Mouse (Mus musculus) lung, postnatal 25 days (tissue): ENCODE measurements around the gene Wasf2.

Source experiments
- DNase-seq: peaks from one replicate; pipeline ENCODE4 v3.0.0; 2022; ENCODE audit warnings: low spot score

Wasf2 gene

DNA sequence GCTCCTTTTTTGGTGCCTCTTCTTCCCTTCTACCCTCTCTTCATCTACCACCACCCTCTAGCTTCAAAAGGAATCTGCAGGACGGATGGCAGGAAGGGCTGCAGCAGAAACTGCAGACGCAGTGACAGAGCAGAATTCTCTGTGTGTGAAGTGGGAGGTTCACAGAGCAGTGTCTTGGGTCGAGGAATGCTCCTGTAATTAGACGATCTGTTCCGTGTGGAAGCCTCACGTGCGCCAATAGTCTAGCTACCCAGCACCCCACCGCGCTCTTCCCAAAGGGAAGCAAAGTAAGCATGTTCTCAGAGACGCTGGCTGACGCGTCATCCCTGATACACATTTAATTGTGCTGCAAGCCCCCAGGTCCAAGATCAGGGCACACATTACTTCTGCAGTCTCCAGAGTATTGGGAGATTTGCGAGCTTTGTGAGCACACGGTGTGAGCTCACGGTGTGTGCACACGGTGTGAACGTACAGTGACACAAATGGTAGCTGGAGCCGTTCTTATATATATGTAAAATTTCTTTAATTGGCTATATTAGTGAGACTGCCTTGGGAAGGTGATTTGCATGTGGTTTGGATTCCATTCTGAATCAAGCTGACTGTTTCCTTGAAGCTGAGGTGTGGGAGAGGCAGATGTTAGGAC, 46.6 kb downstream of the Wasf2 start:
- no peak for DNase-seq

GRCm38 (mm10) chr4:133178305-133178704, 48.0 kb downstream of the Wasf2 start:
- no peak for DNase-seq

GRCm38 (mm10) chr4:133179258-133179657, 49.0 kb downstream of the Wasf2 start:
- no peak for DNase-seq

DNA sequence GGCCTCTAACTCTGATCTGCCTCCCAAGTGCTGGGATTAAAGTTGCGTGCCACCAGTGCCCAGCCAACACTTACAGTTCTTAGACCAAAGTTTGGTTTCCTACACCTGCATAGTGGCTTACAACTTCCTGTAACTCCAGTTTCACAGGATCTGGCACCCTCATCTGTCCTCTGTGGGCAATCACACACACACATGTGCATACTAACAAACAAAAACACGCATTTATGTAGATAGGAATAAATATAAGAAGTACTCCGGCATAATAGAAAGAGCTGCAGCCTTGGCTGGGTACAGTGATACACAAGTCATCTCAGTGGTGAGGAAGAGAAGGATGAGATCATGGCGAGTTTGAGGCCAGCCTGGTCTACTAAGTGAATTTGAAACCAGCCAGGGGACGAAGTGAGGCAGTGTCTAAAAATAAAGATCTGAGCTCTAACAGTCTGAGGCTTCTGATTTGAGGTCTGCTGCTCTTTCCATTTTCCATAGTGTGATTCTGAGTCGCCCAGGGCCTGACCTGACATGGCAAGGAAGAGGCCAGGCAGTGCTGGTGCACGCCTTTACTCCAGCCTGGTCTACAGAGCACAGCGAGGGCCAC, 52.2 kb downstream of the Wasf2 start:
- DNase-seq, result no peak

DNA sequence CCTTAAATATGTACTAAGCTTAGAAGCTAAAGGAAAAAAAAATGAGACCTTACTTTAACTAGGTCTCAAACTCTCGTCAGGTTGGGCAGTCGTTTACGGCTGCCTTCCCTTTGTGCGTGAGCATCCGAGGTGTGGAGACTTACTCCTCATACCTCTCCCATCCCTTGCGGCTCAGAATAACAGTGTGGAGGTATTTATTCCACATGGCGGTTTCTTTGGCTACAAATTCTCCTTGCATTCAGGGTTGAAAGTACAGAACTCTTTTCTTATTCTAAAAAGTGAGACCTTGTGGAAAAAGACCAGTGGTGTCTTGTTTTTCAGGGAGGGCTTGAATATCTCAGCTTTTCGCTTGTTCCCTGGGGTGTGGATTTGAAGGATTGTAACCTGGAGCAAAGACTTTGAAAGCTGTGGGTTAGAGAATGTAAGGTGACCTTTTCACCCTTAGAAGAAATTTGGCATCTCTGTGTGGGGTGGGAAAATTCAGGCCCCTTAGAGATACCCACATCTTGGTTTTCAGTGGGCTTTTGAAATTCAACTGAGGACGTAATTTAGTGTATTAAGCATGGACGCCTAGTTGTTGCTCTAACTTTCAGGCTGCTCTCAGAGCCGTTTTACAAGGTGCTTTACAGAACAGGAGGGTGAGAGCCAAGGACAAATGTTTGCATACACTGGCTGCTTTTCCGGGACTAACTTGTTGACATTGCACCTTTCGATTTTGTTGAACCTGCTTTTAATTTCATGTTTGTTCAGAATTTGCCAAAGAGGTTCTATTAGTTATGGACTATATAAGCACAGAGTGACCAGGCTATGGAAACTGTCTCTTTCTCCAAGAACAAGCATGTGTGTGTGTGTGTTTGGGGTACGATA, 54.0 kb downstream of the Wasf2 start:
- no peak for DNase-seq

GRCm38 (mm10) chr4:133184898-133185665, 54.8 kb downstream of the Wasf2 start:
- peak; percentile 73 for DNase-seq

DNA sequence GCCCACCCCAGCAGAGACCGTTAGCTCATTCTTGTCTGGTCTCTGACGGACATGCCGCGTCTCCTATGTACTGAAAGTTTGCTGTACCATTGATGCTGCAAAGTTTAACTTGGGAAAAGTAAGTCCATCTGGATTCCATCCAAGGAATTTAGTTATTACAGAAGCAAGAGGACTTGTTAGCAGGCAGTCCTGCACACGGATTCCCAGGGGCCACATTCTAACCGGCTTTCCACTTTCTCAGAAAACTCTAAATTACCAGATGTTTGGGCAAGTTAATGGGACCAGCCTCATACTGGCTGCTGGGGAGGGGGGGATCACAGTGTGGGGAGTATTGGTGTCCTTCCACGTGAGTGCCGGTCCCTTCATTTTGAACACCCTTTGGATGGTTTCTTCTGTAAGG, 55.6 kb downstream of the Wasf2 start:
- no peak for DNase-seq

- DNase-seq, result no peak
Observed at GRCm38 (mm10) chr4:133186856-133187255, 56.6 kb downstream of the Wasf2 start.

DNA sequence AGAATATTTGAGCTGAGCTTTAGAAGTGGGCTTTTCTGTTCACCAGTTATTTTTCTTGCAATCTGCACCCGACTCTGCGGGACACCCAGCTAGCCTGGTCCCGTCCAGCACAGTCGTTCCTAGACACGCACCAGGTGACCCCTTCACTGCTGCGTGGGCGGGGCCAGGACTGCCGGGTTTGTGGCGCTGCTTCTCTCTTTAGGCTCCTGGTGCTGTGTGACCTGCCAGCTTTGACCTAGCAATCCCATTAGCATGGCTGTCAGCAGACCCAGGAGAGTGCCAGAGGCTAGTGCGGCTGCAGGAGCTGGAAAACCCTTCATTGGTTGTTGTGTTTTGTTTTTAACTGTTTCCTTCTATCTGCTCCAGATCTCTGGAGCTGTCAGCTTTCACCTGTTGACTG, 59.1 kb downstream of the Wasf2 start:
- no peak for DNase-seq

DNA sequence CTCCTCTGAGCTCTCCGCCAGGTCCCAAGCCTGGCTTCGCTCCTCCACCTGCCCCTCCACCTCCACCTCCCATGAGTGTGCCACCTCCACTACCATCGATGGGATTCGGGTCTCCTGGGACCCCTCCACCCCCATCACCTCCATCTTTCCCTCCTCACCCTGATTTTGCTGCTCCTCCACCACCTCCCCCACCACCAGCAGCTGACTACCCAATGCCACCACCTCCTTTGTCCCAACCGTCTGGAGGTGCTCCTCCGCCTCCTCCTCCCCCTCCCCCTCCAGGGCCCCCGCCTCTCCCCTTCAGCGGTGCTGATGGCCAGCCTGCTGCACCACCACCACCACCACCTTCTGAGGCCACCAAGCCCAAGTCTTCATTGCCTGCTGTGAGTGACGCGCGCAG, 64.2 kb downstream of the Wasf2 start:
- DNase-seq, result no peak

GRCm38 (mm10) chr4:133195014-133195413, 64.7 kb downstream of the Wasf2 start:
- DNase-seq, result no peak

DNA sequence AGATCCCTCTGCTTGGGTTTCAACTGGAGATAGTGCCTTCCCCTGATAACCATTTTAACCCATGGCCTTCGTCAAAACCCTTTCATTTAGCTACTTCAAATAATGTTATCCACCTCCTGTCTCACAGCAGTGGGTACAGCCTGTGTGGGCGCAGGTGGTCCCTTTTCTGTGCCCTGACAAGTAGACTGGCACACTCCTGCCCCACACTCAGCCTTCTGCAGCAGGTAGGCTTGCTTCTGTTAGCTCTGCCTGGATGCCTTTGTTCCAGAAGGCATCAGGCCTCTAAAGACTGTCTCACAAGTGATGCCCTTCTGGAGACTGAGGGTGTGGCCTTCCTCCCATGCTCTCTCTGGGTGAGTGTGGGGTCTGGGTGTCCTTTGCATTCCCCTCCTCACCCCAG, 65.8 kb downstream of the Wasf2 start:
- no peak for DNase-seq

- DNase-seq, result no peak
Observed at GRCm38 (mm10) chr4:133196852-133197251, 66.5 kb downstream of the Wasf2 start.

- no peak for DNase-seq
Observed at GRCm38 (mm10) chr4:133197355-133197754, 67.0 kb downstream of the Wasf2 start.

GRCm38 (mm10) chr4:133197801-133198286, 67.5 kb downstream of the Wasf2 start:
- DNase-seq, result no peak

DNA sequence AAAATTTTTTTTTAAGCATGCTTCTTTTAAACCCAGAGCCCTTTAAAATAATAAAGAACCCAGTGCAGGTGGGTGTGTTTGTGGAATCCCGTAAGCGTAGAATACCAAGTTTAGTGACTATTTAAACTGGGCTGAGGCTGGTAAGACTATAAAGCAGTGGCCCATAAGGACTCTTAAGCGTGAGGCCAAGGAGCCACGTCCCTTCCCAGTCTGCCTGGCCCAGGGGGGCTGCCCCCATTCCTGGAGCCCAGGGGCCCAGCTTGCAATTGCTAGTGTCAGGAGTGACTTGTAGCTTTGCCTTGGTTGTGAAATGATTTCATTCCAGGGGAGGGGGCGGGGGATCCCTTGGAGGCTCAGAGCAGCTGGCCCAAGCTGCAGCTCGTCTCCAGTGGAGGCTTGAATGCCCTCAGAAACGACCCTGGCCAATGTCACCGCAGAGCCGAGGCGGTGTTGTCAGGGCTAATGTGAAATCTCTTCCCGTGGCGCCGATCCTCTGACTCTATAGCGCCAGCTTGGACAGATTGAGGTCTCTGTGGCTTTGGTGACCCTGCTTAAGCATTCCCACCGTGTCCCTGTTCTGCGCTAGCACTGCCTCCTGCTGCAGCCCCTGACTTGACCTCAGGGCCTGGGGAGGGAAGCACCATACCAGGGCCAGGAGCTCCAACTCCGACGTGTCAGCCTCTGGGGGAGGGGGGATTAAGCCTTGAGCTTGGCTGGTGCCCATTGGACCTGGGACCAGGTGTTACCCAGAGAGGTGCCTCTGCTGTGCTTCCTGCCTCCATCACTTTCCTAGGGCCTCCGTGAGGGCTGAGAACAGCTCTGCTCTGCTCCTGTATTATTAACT, 68.3 kb downstream of the Wasf2 start:
- no peak for DNase-seq

DNA sequence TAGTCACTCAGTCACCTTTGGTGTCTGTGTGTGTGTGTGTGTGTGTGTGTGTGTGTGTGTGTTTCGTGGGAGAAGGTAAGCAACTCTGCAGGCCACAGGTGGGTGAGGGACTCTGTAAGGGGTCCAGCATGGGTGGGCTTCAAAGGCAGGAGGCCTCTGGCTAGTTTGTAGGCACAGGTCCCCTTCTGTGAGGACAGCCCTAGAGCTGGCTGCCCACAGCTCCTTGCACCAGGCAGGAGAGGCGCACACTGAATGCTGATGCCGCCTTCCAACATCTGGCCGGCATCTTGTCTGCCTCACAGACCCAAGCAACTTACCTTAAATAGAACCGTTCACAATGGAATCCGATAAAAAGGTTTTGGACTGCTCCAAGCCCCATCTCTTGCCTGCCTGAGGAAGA, 69.4 kb downstream of the Wasf2 start:
- no peak for DNase-seq

GRCm38 (mm10) chr4:133200343-133200742, 70.0 kb downstream of the Wasf2 start:
- no peak for DNase-seq

- DNase-seq, result peak; percentile 81
Observed at GRCm38 (mm10) chr4:133201006-133201771, 70.9 kb downstream of the Wasf2 start.

- DNase-seq, result no peak
Observed at GRCm38 (mm10) chr4:133202254-133202653, 71.9 kb downstream of the Wasf2 start.

DNA sequence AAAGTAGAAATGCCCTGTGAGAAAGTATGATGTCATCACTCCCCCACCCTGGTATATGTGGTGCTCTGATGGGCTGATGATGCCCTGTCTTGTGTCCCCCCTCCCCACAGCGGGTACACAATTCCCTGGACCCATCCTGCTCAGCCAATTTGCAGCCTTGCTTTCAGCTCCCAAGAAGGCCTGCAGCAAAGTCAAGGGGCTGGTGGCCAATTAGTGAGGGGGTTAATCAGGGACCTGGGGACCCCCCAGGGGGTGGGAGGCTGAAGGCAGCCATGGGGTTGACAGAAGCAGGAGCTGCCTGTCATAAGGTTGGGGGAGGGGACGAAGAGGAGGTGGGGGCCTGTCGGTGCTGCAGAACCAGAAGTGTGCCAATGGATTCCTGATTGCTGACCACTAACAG, 73.3 kb downstream of the Wasf2 start:
- no peak for DNase-seq
